Mouse (Mus musculus): ENCODE results near the gene Atad3a. TPM values are rescaled to one million over a fixed set of nuclear protein-coding genes. Genes with fewer than 3 reads are reported as not detected.

Atad3a gene
- polyA plus RNA-seq, 1 experiment from 2014 or later: 73.2 TPM

- no peaks in the 10 kb centered on the region for H3K27me3 ChIP-seq
- ATAC-seq (ENCODE audit: low read depth): peak; percentile 92
- H3K36me3 ChIP-seq: peaks cover 7% of the 10 kb centered on the region; the same call in 1 of the 2 replicates
- peaks cover 45% of the 10 kb centered on the region for H3K4me1 ChIP-seq (replicated peaks)
- peak within 1 kb of the TSS; percentile 77 for H3K4me2 ChIP-seq
- H3K27ac ChIP-seq: peak within 1 kb of the TSS; percentile 91
- peak within 1 kb of the TSS; percentile 96 for H3K9ac ChIP-seq
- peak; percentile 90 for DNase-seq
- H3K9me3 ChIP-seq (replicated peaks): no peaks in the 10 kb centered on the region
- H3K4me3 ChIP-seq (replicated peaks): peak within 1 kb of the TSS; percentile 98
- WGBS (ENCODE audit: insufficient replicate concordance): under 1% methylated on average over 82 of the region's 83 CpGs
These were observed 55.9 kb downstream of the Atad3a start, which contains the start of gene Ssu72 for GRCm38 (mm10) chr4:155704721-155705591. Gene Ssu72 (plus strand): TSS chr4:155704800.

GRCm38 (mm10) chr4:155703425-155703929 lies 57.4 kb downstream of the Atad3a start:
- no peak for ATAC-seq (ENCODE audit: low read depth)
- WGBS (ENCODE audit: insufficient replicate concordance): 82% methylated on average over 4 of the region's 4 CpGs
- Histone ChIP-seq H3K27ac (no peak overlapping the region), H3K4me1 (replicated peaks) (peaks cover 30% of the 10 kb centered on the region), H3K9me3 (replicated peaks) (no peaks in the 10 kb centered on the region), H3K9ac (no peak overlapping the region), H3K4me2 (peak overlapping the region; percentile 77; the same call in 1 of the 2 replicates), H3K27me3 (no peaks in the 10 kb centered on the region), H3K4me3 (replicated peaks) (no peak overlapping the region), H3K36me3 (peaks cover 7% of the 10 kb centered on the region; the same call in 1 of the 2 replicates)
- no peak for DNase-seq

GRCm38 (mm10) chr4:155700425-155700824 lies 60.5 kb downstream of the Atad3a start:
- no peak overlapping the region for H3K4me3 ChIP-seq (replicated peaks)
- DNase-seq (no peak), ATAC-seq (ENCODE audit: low read depth) (no peak)
- H3K4me1 ChIP-seq (replicated peaks): peaks cover 8% of the 10 kb centered on the region
- no peak overlapping the region for H3K9ac ChIP-seq
- H3K36me3 ChIP-seq: no peaks in the 10 kb centered on the region
- H3K27me3 ChIP-seq: peaks cover 22% of the 10 kb centered on the region
- H3K9me3 ChIP-seq (replicated peaks): no peaks in the 10 kb centered on the region
- H3K27ac ChIP-seq: no peak overlapping the region
- H3K4me2 ChIP-seq: no peak overlapping the region

GRCm38 (mm10) chr4:155696261-155697255 lies 64.3 kb downstream of the Atad3a start:
- Histone ChIP-seq H3K9ac (no peak overlapping the region), H3K4me3 (replicated peaks) (no peak overlapping the region), H3K9me3 (replicated peaks) (no peaks in the 10 kb centered on the region), H3K27me3 (peaks cover 56% of the 10 kb centered on the region), H3K27ac (no peak overlapping the region), H3K4me1 (replicated peaks) (peaks cover 13% of the 10 kb centered on the region), H3K4me2 (no peak overlapping the region), H3K36me3 (no peaks in the 10 kb centered on the region)
- DNase-seq: no peak
- no peak for ATAC-seq (ENCODE audit: low read depth)
- WGBS (ENCODE audit: insufficient replicate concordance): 57% methylated on average over 16 of the region's 16 CpGs

GRCm38 (mm10) chr4:155695531-155696062 lies 65.3 kb downstream of the Atad3a start:
- 56% methylated on average over 4 of the region's 4 CpGs for WGBS (ENCODE audit: insufficient replicate concordance)

GRCm38 (mm10) chr4:155694482-155695401 lies 66.2 kb downstream of the Atad3a start:
- H3K27me3 ChIP-seq: peaks cover 70% of the 10 kb centered on the region
- H3K4me1 ChIP-seq (replicated peaks): peaks cover 13% of the 10 kb centered on the region
- WGBS (ENCODE audit: insufficient replicate concordance): 1% methylated on average over 89 of the region's 92 CpGs
- H3K36me3 ChIP-seq: no peaks in the 10 kb centered on the region
- H3K4me2 ChIP-seq: peak overlapping the region; percentile 75
- no peak for DNase-seq
- peak overlapping the region; percentile 45 for H3K9ac ChIP-seq
- H3K4me3 ChIP-seq (replicated peaks): peak overlapping the region; percentile 62
- 0 out of 2 replicates have a peak, but pooled peaks have one; percentile 6 for ATAC-seq (ENCODE audit: low read depth)
- H3K9me3 ChIP-seq (replicated peaks): no peaks in the 10 kb centered on the region
- no peak overlapping the region for H3K27ac ChIP-seq

More at GRCm38 (mm10) chr4:155695531-155696062, 65.3 kb downstream of the Atad3a start:
- Histone ChIP-seq H3K36me3 (no peaks in the 10 kb centered on the region), H3K9me3 (replicated peaks) (no peaks in the 10 kb centered on the region), H3K4me1 (replicated peaks) (peaks cover 13% of the 10 kb centered on the region), H3K27ac (no peak overlapping the region), H3K4me2 (no peak overlapping the region), H3K9ac (no peak overlapping the region), H3K27me3 (peaks cover 65% of the 10 kb centered on the region), H3K4me3 (replicated peaks) (no peak overlapping the region; the same call in 1 of the 2 replicates)
- ATAC-seq (ENCODE audit: low read depth) (no peak), DNase-seq (no peak)

- Histone ChIP-seq H3K4me2 (peak within 1 kb of the TSS; percentile 75), H3K36me3 (no peaks in the 10 kb centered on the region), H3K9ac (peak within 1 kb of the TSS; percentile 45), H3K27ac (no peak within 1 kb of the TSS), H3K9me3 (replicated peaks) (no peaks in the 10 kb centered on the region), H3K4me1 (replicated peaks) (peaks cover 13% of the 10 kb centered on the region), H3K4me3 (replicated peaks) (peak within 1 kb of the TSS; percentile 62), H3K27me3 (peaks cover 70% of the 10 kb centered on the region)
- ATAC-seq (ENCODE audit: low read depth): peak; percentile 27; the same call in 1 of the 2 replicates
- under 1% methylated on average over 29 of the region's 47 CpGs for WGBS (ENCODE audit: insufficient replicate concordance)
- DNase-seq: no peak
These were observed 66.8 kb downstream of the Atad3a start, which contains the start of gene Fndc10 for GRCm38 (mm10) chr4:155694111-155694481. Gene Fndc10 (plus strand): TSS chr4:155694342.

GRCm38 (mm10) chr4:155692421-155692820 lies 68.5 kb downstream of the Atad3a start:
- DNase-seq (no peak), ATAC-seq (ENCODE audit: low read depth) (0 out of 2 replicates have a peak, but pooled peaks have one; percentile 26)
- H3K9ac ChIP-seq: no peak overlapping the region
- H3K27ac ChIP-seq: no peak overlapping the region
- peaks cover 67% of the 10 kb centered on the region for H3K27me3 ChIP-seq
- H3K4me1 ChIP-seq (replicated peaks): peaks cover 13% of the 10 kb centered on the region
- no peaks in the 10 kb centered on the region for H3K9me3 ChIP-seq (replicated peaks)
- no peak overlapping the region for H3K4me2 ChIP-seq
- H3K4me3 ChIP-seq (replicated peaks): no peak overlapping the region
- 90% methylated on average over 3 of the region's 3 CpGs for WGBS (ENCODE audit: insufficient replicate concordance)
- no peaks in the 10 kb centered on the region for H3K36me3 ChIP-seq

Measured in liver, embryonic 13.5 days (tissue).